Mouse (Mus musculus) embryonic stem cell, embryonic (primary cell): ENCODE measurements around the gene Saa1.

Experiments used
- CTCF ChIA-PET, 4 experiments: fragments of 300-600 bp in 2 of 4; fragments of 350-600 bp in 2 of 4; sonication (Branson Sonifier 250); formaldehyde crosslinking; loops; one replicate each; lab custom pipeline; 2022; ENCODE audit warnings: inconsistent platforms in 2 of 4; lab: Charles Lee
- POLR2A ChIA-PET, 4 experiments: fragments of 300-600 bp in 2 of 4; fragments of 350-600 bp in 2 of 4; sonication (Branson Sonifier 250); formaldehyde crosslinking; loops; one replicate each; lab custom pipeline; 2022; ENCODE audit warnings: antibody characterized with exemption in 4 of 4, inconsistent platforms in 1 of 4; lab: Charles Lee

Saa1 gene

DNA sequence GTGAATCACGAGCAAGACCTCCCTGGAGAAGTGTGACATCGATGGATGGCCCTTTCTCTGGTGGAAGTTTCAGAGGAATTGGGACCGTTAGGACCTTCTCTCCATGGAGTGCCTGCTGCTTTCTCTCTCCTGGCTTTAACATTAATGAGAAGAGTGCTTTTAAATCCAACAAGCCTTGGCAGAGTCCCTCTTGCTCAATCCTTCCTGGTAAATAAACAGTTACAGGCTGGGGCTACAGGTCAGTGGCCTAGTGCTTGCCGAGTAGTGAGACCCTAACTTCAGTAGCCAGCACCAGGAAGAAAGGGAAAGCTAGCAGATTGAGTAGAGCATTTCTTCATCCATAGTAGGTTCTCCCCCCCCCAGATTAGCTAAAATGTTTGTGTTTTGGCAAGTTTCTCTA is 10.3 kb downstream of the Saa1 start, which contains the start of gene Saa4:
TSS of gene Saa4 (minus strand) at position 146 of the 400 bp plus-strand sequence.
- ChIA-PET POLR2A (interaction anchor here in 1 of 4 experiments (0.6 to 0.7 kb wide), 2 partner anchors 16 to 105 kb away, joined by 3 read pairs; no protein-coding TSS in a partner anchor), CTCF (interaction anchor here in 1 of 4 experiments (0.6 kb wide), 1 partner anchor 50 kb away, joined by 6 read pairs; no protein-coding TSS in a partner anchor)

- ChIA-PET CTCF (no interaction called here), POLR2A (no interaction called here)
These were observed 15.2 kb downstream of the Saa1 start for GRCm38 (mm10) chr7:46727584-46727983.

DNA sequence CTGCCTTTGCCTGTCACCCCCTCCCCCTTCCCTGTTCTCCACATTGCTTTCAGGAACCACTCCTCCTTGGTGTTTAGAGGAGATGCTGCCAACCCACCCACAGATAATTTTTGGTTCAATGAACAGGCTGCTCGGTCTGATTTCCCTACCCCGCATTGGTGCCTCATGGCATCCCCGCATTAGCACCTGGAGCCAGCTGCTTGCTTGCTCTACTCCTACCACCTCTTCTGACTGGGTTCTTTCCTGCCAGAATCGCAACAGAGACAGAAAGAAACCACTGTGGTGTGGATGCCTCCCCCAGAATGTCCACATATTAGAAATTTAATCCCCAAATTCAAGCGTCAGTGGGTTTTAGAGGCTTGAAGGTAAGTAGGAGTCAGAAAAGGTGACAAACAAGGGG is 18.4 kb downstream of the Saa1 start:
- POLR2A ChIA-PET = interaction anchor here in 3 of 4 experiments (0.7 to 1.8 kb wide), 7 partner anchors 9 to 406 kb away, joined by 3 to 6 read pairs (median 4); partner anchors contain the start of gene Saa3 (in 1 of the 3)
- CTCF ChIA-PET = interaction anchor here in 1 of 4 experiments (1.7 to 2.3 kb wide), 2 partner anchors 10 to 46 kb away, joined by 6 to 8 read pairs; no protein-coding TSS in a partner anchor

DNA sequence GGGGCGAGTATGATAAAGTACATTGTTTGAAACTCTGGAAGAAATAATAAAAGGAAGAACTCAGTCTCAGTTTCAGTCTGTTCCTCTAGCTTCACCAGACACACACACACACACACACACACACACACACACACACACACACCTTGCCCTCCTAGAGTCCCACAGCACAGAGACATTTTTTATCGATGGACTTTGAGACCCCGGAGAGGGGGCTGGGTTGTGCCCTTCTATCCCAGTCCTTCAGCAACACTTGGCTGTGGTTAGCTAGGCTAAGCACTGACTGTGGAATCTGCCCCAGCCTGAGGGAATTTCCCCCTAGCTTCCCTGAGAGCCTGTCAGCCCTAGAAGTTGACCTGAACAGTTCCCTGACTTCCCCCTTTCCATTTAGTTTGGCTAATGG is 18.9 kb downstream of the Saa1 start:
- ChIA-PET POLR2A (interaction anchor here in 3 of 4 experiments (0.6 to 1.8 kb wide), 12 partner anchors 8 to 419 kb away, joined by 3 to 6 read pairs (median 4); partner anchors contain the start of genes Saa3 (in 1 of the 3) and Saal1 (in 1 of the 3)), CTCF (interaction anchor here in 2 of 4 experiments (1.2 to 2.3 kb wide), 3 partner anchors 9 to 47 kb away, joined by 6 to 8 read pairs (median 7); partner anchors contain the start of gene Saal1 (in 1 of the 2))

- ChIA-PET POLR2A (interaction anchor here in 3 of 4 experiments (0.5 to 1.8 kb wide), 12 partner anchors 12 to 419 kb away, joined by 3 to 6 read pairs (median 4); partner anchors contain the start of gene Saal1 (in 1 of the 3)), CTCF (interaction anchor here in 2 of 4 experiments (0.8 to 2.3 kb wide), 4 partner anchors 9 to 47 kb away, joined by 3 to 8 read pairs (median 6); partner anchors contain the start of gene Saal1 (in 1 of the 2))
These were observed 19.4 kb downstream of the Saa1 start for GRCm38 (mm10) chr7:46723354-46723753.

GRCm38 (mm10) chr7:46720460-46720859 is 22.3 kb downstream of the Saa1 start:
- CTCF ChIA-PET = interaction anchor here in 3 of 4 experiments (1.1 to 1.5 kb wide), 2 partner anchors 10 kb away, joined by 3 to 5 read pairs (median 5); partner anchors contain the start of gene Saal1 (in 3 of the 3)
- POLR2A ChIA-PET = interaction anchor here in 3 of 4 experiments (1.0 to 1.7 kb wide), 6 partner anchors 9 to 125 kb away, joined by 3 to 6 read pairs (median 3); no protein-coding TSS in a partner anchor

GRCm38 (mm10) chr7:46719526-46719925 is 23.3 kb downstream of the Saa1 start:
- ChIA-PET POLR2A (interaction anchor here (0.6 to 1.7 kb wide), 8 partner anchors 8 to 126 kb away, joined by 3 to 6 read pairs (median 3); no protein-coding TSS in a partner anchor), CTCF (interaction anchor here in 3 of 4 experiments (0.7 to 1.5 kb wide), 3 partner anchors 9 to 200 kb away, joined by 3 to 5 read pairs (median 4); partner anchors contain the start of gene Saal1 (in 3 of the 3))

GRCm38 (mm10) chr7:46718591-46719270 is 24.0 kb downstream of the Saa1 start:
- CTCF ChIA-PET = interaction anchor here in 1 of 4 experiments (1.8 kb wide), 1 partner anchor 52 kb away, joined by 7 read pairs; no protein-coding TSS in a partner anchor
- POLR2A ChIA-PET = interaction anchor here in 2 of 4 experiments (0.9 to 1.7 kb wide), 3 partner anchors 20 to 51 kb away, joined by 3 to 5 read pairs (median 4); no protein-coding TSS in a partner anchor

- CTCF ChIA-PET = interaction anchor here in 3 of 4 experiments (0.6 to 1.1 kb wide), 5 partner anchors 36 to 96 kb away, joined by 3 to 5 read pairs (median 4); partner anchors contain the start of gene Sergef (in 1 of the 3)
- POLR2A ChIA-PET = interaction anchor here in 3 of 4 experiments (0.6 to 1.5 kb wide), 5 partner anchors 28 to 121 kb away, joined by 3 to 13 read pairs (median 7); partner anchors contain the start of genes Gtf2h1 (in 1 of the 3) and Hps5 (in 1 of the 3)
These were observed 25.9 kb downstream of the Saa1 start for GRCm38 (mm10) chr7:46716897-46717296.

- ChIA-PET POLR2A (interaction anchor here in 3 of 4 experiments (0.7 to 1.5 kb wide), 7 partner anchors 9 to 106 kb away, joined by 3 to 8 read pairs (median 3); partner anchors contain the start of genes Gtf2h1 (in 1 of the 3) and Hps5 (in 1 of the 3)), CTCF (interaction anchor here (0.6 to 3.5 kb wide), 6 partner anchors 10 to 69 kb away, joined by 3 to 28 read pairs (median 4); no protein-coding TSS in a partner anchor)
These were observed 27.2 kb downstream of the Saa1 start, which contains the start of gene Saa3 for GRCm38 (mm10) chr7:46715600-46715999. Gene Saa3 (minus strand): TSS chr7:46715700.

- ChIA-PET POLR2A (interaction anchor here in 2 of 4 experiments (0.5 to 1.3 kb wide), 6 partner anchors 107 to 1219 kb away, joined by 3 to 5 read pairs (median 3); no protein-coding TSS in a partner anchor), CTCF (interaction anchor here in 3 of 4 experiments (0.6 to 3.5 kb wide), 9 partner anchors 10 to 1203 kb away, joined by 3 to 28 read pairs (median 3); no protein-coding TSS in a partner anchor)
These were observed 28.3 kb downstream of the Saa1 start for GRCm38 (mm10) chr7:46714518-46714917.

GRCm38 (mm10) chr7:46712250-46712649 is 30.5 kb downstream of the Saa1 start:
- ChIA-PET POLR2A (interaction anchor here in 3 of 4 experiments (0.6 to 1.8 kb wide), 13 partner anchors 9 to 858 kb away, joined by 3 to 5 read pairs (median 3); partner anchors contain the start of gene Ush1c (in 1 of the 3)), CTCF (interaction anchor here in 3 of 4 experiments (0.9 to 2.1 kb wide), 8 partner anchors 10 to 112 kb away, joined by 3 to 23 read pairs (median 5); no protein-coding TSS in a partner anchor)

GRCm38 (mm10) chr7:46710390-46710844 is 32.4 kb downstream of the Saa1 start, which contains the start of gene Saal1:
Gene Saal1 (minus strand): TSS chr7:46710680.
- ChIA-PET CTCF (interaction anchor here (0.6 to 2.1 kb wide), 45 partner anchors 8 to 366 kb away, joined by 3 to 23 read pairs (median 4); partner anchors contain the start of genes Gtf2h1 (in 1 of the 4), Hps5 (in 1 of the 4), Kcnc1 (in 1 of the 4) and Uevld (in 1 of the 4)), POLR2A (interaction anchor here (0.6 to 1.7 kb wide), 25 partner anchors 8 to 814 kb away, joined by 3 to 12 read pairs (median 3); partner anchors contain the start of genes Gtf2h1 (in 2 of the 4), Hps5 (in 2 of the 4), Syngr4 (in 1 of the 4) and Tmem143 (in 1 of the 4))

DNA sequence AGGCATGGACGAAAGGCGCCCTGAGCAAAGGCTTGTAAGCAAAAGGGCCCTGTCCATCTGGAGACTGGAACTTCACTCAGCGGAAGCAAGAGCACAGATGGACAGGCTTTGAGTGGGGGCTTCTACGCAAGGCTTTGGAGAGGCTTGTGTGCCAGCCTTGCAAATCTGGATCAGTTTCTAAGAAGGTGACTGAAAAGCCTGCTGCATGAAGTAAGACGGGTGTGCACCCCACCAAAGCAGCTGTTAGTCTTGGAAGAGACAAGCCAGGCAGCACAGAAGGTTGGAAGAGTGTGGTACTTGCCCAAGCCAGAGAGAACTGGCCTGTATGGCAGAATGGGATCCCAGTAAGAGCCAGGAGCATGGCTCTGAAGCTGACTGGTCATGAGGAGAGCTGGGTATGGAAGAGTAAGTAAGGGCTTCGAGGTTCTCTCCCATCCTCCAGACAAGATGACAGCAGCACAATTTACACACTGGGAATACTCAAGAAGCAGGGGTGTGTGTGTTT is 42.2 kb downstream of the Saa1 start:
- ChIA-PET POLR2A (interaction anchor here in 3 of 4 experiments (0.6 to 3.1 kb wide), 3 partner anchors 10 to 146 kb away, joined by 3 to 12 read pairs (median 5); partner anchors contain the start of gene Saal1 (in 1 of the 3)), CTCF (interaction anchor here in 2 of 4 experiments (1.2 to 2.8 kb wide), 2 partner anchors 12 to 70 kb away, joined by 3 to 7 read pairs; no protein-coding TSS in a partner anchor)

DNA sequence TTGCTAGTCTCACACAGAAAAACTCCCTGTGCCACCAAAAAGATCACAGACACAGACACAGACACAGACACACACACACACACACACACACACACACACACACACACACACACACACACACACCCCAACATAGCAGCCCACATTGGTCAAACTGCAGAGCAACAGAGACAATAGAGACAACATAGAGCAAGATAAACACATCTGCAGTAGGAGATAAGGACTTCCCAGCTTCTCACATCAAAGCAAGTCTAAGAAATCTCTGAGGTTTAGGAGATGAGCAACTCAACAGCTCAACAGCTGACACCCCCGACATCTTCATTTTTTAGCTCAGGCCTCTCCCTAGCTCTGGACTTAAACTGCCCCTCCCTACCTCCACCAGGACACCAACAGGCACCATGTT is 46.0 kb downstream of the Saa1 start:
- CTCF ChIA-PET = interaction anchor here in 3 of 4 experiments (0.6 to 1.9 kb wide), 4 partner anchors 14 to 274 kb away, joined by 3 to 5 read pairs (median 4); partner anchors contain the start of gene Saal1 (in 1 of the 3)
- POLR2A ChIA-PET = interaction anchor here (0.7 to 1.0 kb wide), 7 partner anchors 8 to 805 kb away, joined by 3 to 8 read pairs (median 3); partner anchors contain the start of gene Saal1 (in 1 of the 4)
